Mouse (Mus musculus) heart, embryonic 11.5 days (tissue): ENCODE data around the gene Caln1. TPM values are rescaled to one million over a fixed set of nuclear protein-coding genes. Genes with fewer than 3 reads are reported as not detected.

Source experiments
- ATAC-seq: fragments of 200-750 bp; cut with Nextera tagmentation; replicated peaks from 2 replicates; pipeline ENCODE4 v1.8.0; 2017; ENCODE audit warnings: moderate library complexity; ENCODE audit not compliant: insufficient number of reproducible peaks, low FRiP score, low TSS enrichment
- H3K27ac ChIP-seq: fragments of 300-500 bp; sonication (generic); 2 replicates; pipeline ENCODE4 v1.5.1; 2014; ENCODE audit warnings: mild to moderate bottlenecking, low read depth, low read length
- H3K27me3 ChIP-seq: fragments of 300-500 bp; sonication (generic); 2 replicates; pipeline ENCODE4 v1.6.1; 2014; ENCODE audit warnings: mild to moderate bottlenecking, low read length, mixed read lengths; ENCODE audit not compliant: control insufficient read depth, insufficient read depth
- H3K36me3 ChIP-seq: fragments of 300-500 bp; sonication (generic); 2 replicates; pipeline ENCODE4 v1.6.1; 2014; ENCODE audit warnings: mild to moderate bottlenecking, low read length, moderate library complexity, mixed read lengths; ENCODE audit not compliant: control insufficient read depth, insufficient read depth
- H3K4me1 ChIP-seq: fragments of 300-500 bp; sonication (generic); 2 replicates; pipeline ENCODE4 v1.6.1; 2014; ENCODE audit warnings: low read length; ENCODE audit not compliant: control insufficient read depth, insufficient read depth
- H3K4me2 ChIP-seq: fragments of 300-500 bp; sonication (generic); 2 replicates; pipeline ENCODE4 v1.6.1; 2014; ENCODE audit warnings: mild to moderate bottlenecking, moderate library complexity
- H3K4me3 ChIP-seq: fragments of 300-500 bp; sonication (generic); 2 replicates; pipeline ENCODE4 v1.5.1; 2014; ENCODE audit warnings: low read depth, low read length
- H3K9ac ChIP-seq: fragments of 300-500 bp; sonication (generic); 2 replicates; pipeline ENCODE4 v1.6.1; 2014; ENCODE audit warnings: mild to moderate bottlenecking, low read depth, low read length, moderate library complexity
- H3K9me3 ChIP-seq: fragments of 300-500 bp; sonication (generic); replicated peaks from 2 replicates; pipeline ENCODE4 v1.6.1; 2016; ENCODE audit warnings: low read length; ENCODE audit not compliant: control insufficient read depth
- WGBS: fragments of 180-500 bp; shearing (Covaris S2); extraction: QIAGEN DNeasy Blood & Tissue Kit; methylation state at CpG from one replicate; pipeline ENCODE4 v1.1.7; 2014; ENCODE audit not compliant: insufficient replicate concordance; 5-methylcytosine and 5-hydroxymethylcytosine counted together
- polyA plus RNA-seq: library from polyadenylated mRNA; unstranded; fragments of >200 nt; fragmentation: Nextera tagmentation; extraction: Ambion mirVana; gene quantifications from 2 replicates; pipeline ENCODE4 v1.2.1, GENCODE M21; 2014

Gene Caln1
- polyA plus RNA-seq, 1 experiment from 2014 or later, result 0.11 TPM

DNA sequence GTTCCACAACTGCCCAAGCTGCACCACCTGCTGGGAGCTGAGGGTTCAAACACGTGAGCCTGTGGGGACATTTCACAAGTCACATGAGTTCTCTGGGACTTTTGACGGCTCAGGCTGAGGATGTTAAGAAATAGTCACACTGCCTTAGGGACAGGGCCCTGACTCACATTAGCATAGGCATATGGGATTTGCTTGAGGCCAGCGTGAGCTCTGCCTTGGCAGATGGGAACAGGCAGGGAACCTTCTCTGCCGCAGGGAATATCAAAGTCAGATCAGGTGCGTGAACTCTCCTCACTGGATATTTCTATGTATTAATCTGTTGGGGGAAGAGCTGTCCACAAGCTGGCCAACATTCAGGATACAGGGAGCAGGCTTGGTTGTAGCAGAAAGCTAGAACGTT, 1.0 kb upstream of the Caln1 start:
- H3K36me3 ChIP-seq, result no peaks in the 10 kb centered on the region
- no peak overlapping the region for H3K9ac ChIP-seq
- no peak overlapping the region for H3K4me3 ChIP-seq
- no peak for ATAC-seq
- H3K4me2 ChIP-seq, result no peak overlapping the region
- no peak overlapping the region for H3K27ac ChIP-seq
- no peaks in the 10 kb centered on the region for H3K27me3 ChIP-seq
- H3K4me1 ChIP-seq, result no peaks in the 10 kb centered on the region
- H3K9me3 ChIP-seq, result no peaks in the 10 kb centered on the region
- WGBS, result 72% methylated on average over 6 of the region's 6 CpGs

GRCm38 (mm10) chr5:130375411-130375810, 6.2 kb downstream of the Caln1 start:
- 83% methylated on average over 3 of the region's 3 CpGs for WGBS
- Histone ChIP-seq H3K27ac (no peak overlapping the region), H3K4me2 (no peak overlapping the region), H3K9me3 (no peaks in the 10 kb centered on the region), H3K4me1 (no peaks in the 10 kb centered on the region), H3K4me3 (no peak overlapping the region), H3K36me3 (no peaks in the 10 kb centered on the region), H3K9ac (no peak overlapping the region), H3K27me3 (no peaks in the 10 kb centered on the region)
- no peak for ATAC-seq

DNA sequence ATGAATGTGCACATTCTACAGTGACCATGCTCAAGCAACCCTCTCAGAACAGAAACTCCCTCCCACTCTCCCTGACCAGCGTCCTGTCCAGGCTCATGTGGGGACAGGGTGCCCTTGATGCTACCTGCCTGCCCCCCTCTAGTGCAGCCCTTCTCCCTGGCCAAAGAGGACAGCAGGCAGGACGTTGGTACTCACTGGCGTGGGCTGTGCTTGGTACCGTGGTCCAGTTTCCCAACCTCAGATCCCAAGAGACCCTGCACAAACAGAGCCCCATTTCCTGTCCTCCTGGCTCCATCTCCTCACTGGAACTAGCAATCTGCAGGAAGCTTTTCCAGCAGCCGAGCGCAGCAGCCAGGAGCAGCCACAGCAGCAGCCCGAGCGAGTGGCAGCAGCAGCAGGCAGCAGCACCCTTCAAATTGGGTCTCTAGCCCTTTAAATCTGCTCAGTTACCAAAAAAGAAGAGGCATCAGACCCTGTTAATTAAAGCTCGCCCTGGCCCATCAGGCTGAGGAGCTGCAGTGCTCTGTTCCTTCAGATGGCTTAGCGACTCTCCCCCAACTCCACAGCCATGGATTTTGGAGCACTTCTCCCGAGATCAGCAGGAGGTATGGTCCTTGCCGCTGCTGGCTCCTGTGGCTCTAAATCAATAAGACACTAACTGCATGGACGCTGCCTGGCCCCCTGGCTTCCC, 15.1 kb downstream of the Caln1 start, which contains the start of gene A330070K13Rik:
Gene A330070K13Rik (minus strand): TSS at position 410 of the 691 bp plus-strand sequence.
- no peaks in the 10 kb centered on the region for H3K36me3 ChIP-seq
- 12% methylated on average over 13 of the region's 13 CpGs for WGBS
- no peaks in the 10 kb centered on the region for H3K4me1 ChIP-seq
- no peaks in the 10 kb centered on the region; the same call in 1 of the 2 replicates for H3K27me3 ChIP-seq
- H3K4me3 ChIP-seq, result no peak within 1 kb of the TSS
- no peak within 1 kb of the TSS for H3K27ac ChIP-seq
- H3K4me2 ChIP-seq, result peak within 1 kb of the TSS; percentile 52
- H3K9ac ChIP-seq, result no peak within 1 kb of the TSS
- no peaks in the 10 kb centered on the region for H3K9me3 ChIP-seq
- no peak for ATAC-seq

GRCm38 (mm10) chr5:130386418-130386817, 17.2 kb downstream of the Caln1 start:
- Histone ChIP-seq H3K4me3 (no peak overlapping the region), H3K27me3 (no peaks in the 10 kb centered on the region; the same call in 1 of the 2 replicates), H3K4me1 (no peaks in the 10 kb centered on the region), H3K36me3 (no peaks in the 10 kb centered on the region), H3K9ac (no peak overlapping the region), H3K4me2 (no peak overlapping the region), H3K9me3 (no peaks in the 10 kb centered on the region), H3K27ac (no peak overlapping the region)
- ATAC-seq, result no peak
- WGBS, result 69% methylated on average over 7 of the region's 7 CpGs

DNA sequence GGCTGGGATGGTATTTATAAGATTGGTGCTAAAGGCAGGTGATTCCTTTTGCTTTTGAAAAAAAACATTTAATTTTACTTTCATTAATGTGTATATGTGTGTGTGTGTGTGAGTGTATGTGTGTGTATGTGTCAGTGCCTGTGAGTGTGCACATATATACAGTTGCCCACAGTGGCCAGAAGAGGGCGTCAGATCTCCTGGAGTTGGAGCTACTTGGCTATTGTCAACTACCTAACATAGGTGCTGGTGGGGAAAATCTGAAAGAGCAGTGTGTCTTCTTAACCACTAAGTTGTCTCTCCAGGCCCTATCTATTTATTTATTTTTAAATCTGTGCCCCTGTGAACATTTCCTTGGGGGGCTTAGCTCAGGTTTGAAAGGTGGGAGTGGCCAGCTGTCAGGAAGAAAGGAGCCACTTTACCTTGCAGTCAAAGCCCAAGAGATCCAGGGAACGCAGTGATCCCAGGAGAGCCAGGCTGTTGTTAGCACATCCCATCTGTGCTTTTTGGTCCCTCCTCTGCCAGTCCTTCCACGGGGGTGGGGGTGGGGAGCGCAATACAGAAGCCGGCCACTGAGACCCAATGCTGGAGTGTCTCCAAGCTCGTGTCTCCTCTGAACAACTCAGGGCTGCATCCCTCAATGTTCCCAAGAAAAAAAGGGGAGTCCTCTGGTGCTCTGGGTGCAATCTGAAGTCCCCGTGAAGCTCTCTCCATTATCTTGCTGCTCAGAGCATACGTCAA, 24.5 kb downstream of the Caln1 start:
- Histone ChIP-seq H3K9me3 (no peaks in the 10 kb centered on the region), H3K4me3 (no peak overlapping the region), H3K36me3 (no peaks in the 10 kb centered on the region), H3K27ac (no peak overlapping the region), H3K4me1 (no peaks in the 10 kb centered on the region), H3K9ac (no peak overlapping the region), H3K27me3 (no peaks in the 10 kb centered on the region), H3K4me2 (no peak overlapping the region)
- 43% methylated on average over 8 of the region's 8 CpGs for WGBS
- no peak for ATAC-seq

DNA sequence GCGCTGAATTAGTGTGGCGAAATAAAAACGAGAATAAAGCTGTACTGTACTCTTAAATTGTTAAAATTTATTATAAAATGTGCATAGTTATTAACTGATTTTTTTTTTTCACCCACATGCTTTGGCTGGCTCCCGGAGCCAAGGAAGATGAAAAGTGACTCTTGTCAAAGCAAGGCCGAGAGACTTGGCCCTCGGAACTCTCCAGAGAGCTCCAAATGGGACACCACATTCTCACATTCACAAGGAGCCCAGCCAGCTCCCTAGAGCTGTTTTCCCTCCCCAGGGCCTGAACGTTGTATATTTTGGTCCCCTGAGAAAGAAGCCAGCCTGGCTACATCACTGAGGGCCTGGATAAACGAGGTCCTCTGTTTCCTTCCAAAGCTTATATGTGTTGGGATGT, 25.1 kb downstream of the Caln1 start:
- H3K9ac ChIP-seq, result no peak overlapping the region
- H3K4me3 ChIP-seq, result no peak overlapping the region
- H3K36me3 ChIP-seq, result no peaks in the 10 kb centered on the region
- no peaks in the 10 kb centered on the region for H3K27me3 ChIP-seq
- 70% methylated on average over 8 of the region's 8 CpGs for WGBS
- ATAC-seq, result no peak
- no peak overlapping the region for H3K27ac ChIP-seq
- no peaks in the 10 kb centered on the region for H3K9me3 ChIP-seq
- H3K4me2 ChIP-seq, result no peak overlapping the region
- H3K4me1 ChIP-seq, result no peaks in the 10 kb centered on the region

DNA sequence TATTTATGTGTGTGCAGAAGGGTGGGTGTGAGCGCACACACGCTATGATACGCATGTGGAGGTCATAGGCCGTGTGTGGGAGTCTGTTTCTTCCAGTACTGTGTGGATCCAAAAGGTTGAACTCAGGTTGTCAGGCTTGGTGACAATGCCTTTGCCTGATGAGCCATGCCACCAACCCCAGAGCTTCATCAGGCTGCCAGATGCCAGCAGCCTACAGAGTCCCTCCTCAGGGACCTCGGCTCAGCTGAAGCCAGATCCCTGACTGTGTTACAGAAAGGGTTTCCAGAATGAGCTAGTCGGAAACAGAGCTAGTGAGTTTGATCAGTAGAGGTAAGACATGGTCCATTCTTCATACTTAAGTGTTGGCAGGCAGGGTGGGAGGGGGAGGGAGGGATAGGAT, 25.9 kb downstream of the Caln1 start:
- H3K4me2 ChIP-seq, result no peak overlapping the region
- H3K4me1 ChIP-seq, result no peaks in the 10 kb centered on the region
- H3K9me3 ChIP-seq, result no peaks in the 10 kb centered on the region
- no peaks in the 10 kb centered on the region for H3K36me3 ChIP-seq
- H3K27ac ChIP-seq, result no peak overlapping the region
- H3K4me3 ChIP-seq, result no peak overlapping the region
- ATAC-seq, result no peak
- H3K27me3 ChIP-seq, result no peaks in the 10 kb centered on the region
- WGBS, result 74% methylated on average over 6 of the region's 6 CpGs
- H3K9ac ChIP-seq, result no peak overlapping the region

- WGBS, result 77% methylated on average over 8 of the region's 8 CpGs
- Histone ChIP-seq H3K27ac (no peak overlapping the region), H3K4me1 (no peaks in the 10 kb centered on the region), H3K27me3 (no peaks in the 10 kb centered on the region), H3K4me2 (no peak overlapping the region), H3K9ac (no peak overlapping the region), H3K36me3 (no peaks in the 10 kb centered on the region), H3K4me3 (no peak overlapping the region), H3K9me3 (peaks cover 7% of the 10 kb centered on the region; the same call in 1 of the 2 replicates)
- ATAC-seq, result no peak
These were observed 31.1 kb downstream of the Caln1 start for GRCm38 (mm10) chr5:130400136-130400917.
